In the genomic region with DNA sequence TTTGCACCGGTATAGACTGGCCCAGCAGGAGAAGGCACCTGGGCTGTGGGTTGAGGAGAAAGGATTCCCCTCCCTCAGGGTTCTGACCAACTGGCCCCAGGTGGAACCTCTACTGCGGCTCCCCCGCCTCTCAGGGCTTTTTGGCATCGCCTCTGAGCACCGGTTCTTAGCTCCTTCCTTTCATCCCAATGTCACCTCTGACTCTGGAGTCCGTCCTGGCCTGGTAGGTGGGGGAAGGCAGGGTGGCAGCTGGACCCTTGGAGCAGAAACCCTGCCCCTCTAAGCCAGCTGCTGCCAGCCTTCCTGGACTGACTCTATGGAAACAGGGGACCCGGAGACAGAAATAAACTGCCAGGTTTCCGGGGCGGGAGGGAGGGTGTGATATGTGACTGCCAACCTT, we compare ENCODE assay signal across 12 mouse cellular contexts. TPM values are rescaled to one million over a fixed set of nuclear protein-coding genes. Genes with fewer than 3 reads are reported as not detected.
A peak's percentile ranks its signal among the peaks of the same experiment; 100 is the strongest.
DNase-seq lines count a peak whose midpoint lies in the region; ATAC-seq and TF ChIP-seq lines count a peak whose summit lies in the region.
"Had no signal": no experiment of that assay in that cellular context is flagged by ENCODE, and none has a peak within 500 bp of the region (broad histone marks: within the 10 kb centered on the region; RNA-seq: fewer than 3 reads in every experiment).

No protein-coding gene starts in this region.

- H3K9ac ChIP-seq in hindbrain, embryonic 12.5 days: no peak overlapping the region
- no peak overlapping the region for H3K9ac ChIP-seq in hindbrain, postnatal 0 days (replicated peaks; ENCODE audit: low read length)
- peak overlapping the region; percentile 43; the same call in 1 of the 2 replicates for H3K9ac ChIP-seq in neural tube, embryonic 13.5 days
- H3K9ac ChIP-seq: liver, embryonic 14.5 days had no signal

- no peak overlapping the region for H3K4me3 ChIP-seq in hindbrain, embryonic 12.5 days
- no peak overlapping the region for H3K4me3 ChIP-seq in hindbrain, postnatal 0 days (ENCODE audit: low read length)
- H3K4me3 ChIP-seq in neural tube, embryonic 13.5 days: no peak overlapping the region

- no peaks in the 10 kb centered on the region for H3K36me3 ChIP-seq in hindbrain, embryonic 12.5 days
- no peaks in the 10 kb centered on the region for H3K36me3 ChIP-seq in hindbrain, postnatal 0 days (ENCODE audit: insufficient read depth, low read length)
- no peaks in the 10 kb centered on the region for H3K36me3 ChIP-seq in neural tube, embryonic 13.5 days

- TF ChIP-seq CTCF in hindbrain, postnatal 0 days (IDR thresholded peaks at IDR 0.05; ENCODE audit: low read depth): no peak

- DNase-seq in adrenal gland, adult (ENCODE audit: inconsistent age in 2 of 2, low spot score in 1 of 2): peak; percentile 32 to 65
- DNase-seq in adrenal gland, postnatal 36 days: no peak
- no peak for DNase-seq in hindbrain, postnatal 0 days (ENCODE audit: low spot score)
- no peak for DNase-seq in neural tube, embryonic 10.5 days (ENCODE audit: extremely low spot score, low spot score)
- no peak for DNase-seq in Muller cell, postnatal 12 days (ENCODE audit: inconsistent ontology term)
- no peak for DNase-seq in cerebellum, adult 11 months
- DNase-seq: gastrocnemius, postnatal 10 days had no signal

- no peak overlapping the region for H3K27ac ChIP-seq in hindbrain, embryonic 12.5 days
- H3K27ac ChIP-seq in hindbrain, postnatal 0 days: no peak overlapping the region
- no peak overlapping the region for H3K27ac ChIP-seq in neural tube, embryonic 13.5 days (replicated peaks)
- H3K27ac ChIP-seq: liver, embryonic 14.5 days had no signal

- H3K27me3 ChIP-seq in hindbrain, embryonic 12.5 days: peaks cover 33% of the 10 kb centered on the region
- no peaks in the 10 kb centered on the region for H3K27me3 ChIP-seq in hindbrain, postnatal 0 days (ENCODE audit: insufficient read depth, low read length)
- H3K27me3 ChIP-seq in neural tube, embryonic 13.5 days: peaks cover 30% of the 10 kb centered on the region

- no peaks in the 10 kb centered on the region for H3K9me3 ChIP-seq in hindbrain, embryonic 12.5 days (replicated peaks)
- no peaks in the 10 kb centered on the region for H3K9me3 ChIP-seq in hindbrain, postnatal 0 days (ENCODE audit: low read length)
- no peaks in the 10 kb centered on the region for H3K9me3 ChIP-seq in neural tube, embryonic 13.5 days

- H3K4me2 ChIP-seq in hindbrain, embryonic 12.5 days (replicated peaks): peak overlapping the region; percentile 100; the same call in 1 of the 2 replicates
- no peak overlapping the region for H3K4me2 ChIP-seq in hindbrain, postnatal 0 days (ENCODE audit: low read depth, low read length)
- no peak overlapping the region for H3K4me2 ChIP-seq in neural tube, embryonic 13.5 days

- 29% methylated on average over 9 of the region's 9 CpGs for WGBS in hindbrain, embryonic 12.5 days
- 19% methylated on average over 9 of the region's 9 CpGs for WGBS in hindbrain, postnatal 0 days
- 31% methylated on average over 9 of the region's 9 CpGs for WGBS in neural tube, embryonic 13.5 days

- peaks cover 50% of the 10 kb centered on the region for H3K4me1 ChIP-seq in hindbrain, embryonic 12.5 days
- peaks cover 21% of the 10 kb centered on the region for H3K4me1 ChIP-seq in hindbrain, postnatal 0 days (ENCODE audit: insufficient read depth, low read length)
- peaks cover 63% of the 10 kb centered on the region for H3K4me1 ChIP-seq in neural tube, embryonic 13.5 days (replicated peaks)

- no peak for ATAC-seq in hindbrain, embryonic 12.5 days (ENCODE audit: low FRiP score)
- ATAC-seq in hindbrain, postnatal 0 days: no peak
- no peak for ATAC-seq in neural tube, embryonic 13.5 days (ENCODE audit: low read depth)
- ATAC-seq: activated CD4-positive, CD25-positive, alpha-beta regulatory T cell, adult 4 months; intestine, postnatal 0 days had no signal

RNA-seq across cellular contexts. Expression of a gene that starts 26.2 kb away (rescaled TPM):
- 10 to 100 TPM; 63.7 to 74.1 TPM for total RNA-seq in adrenal gland, postnatal 36 days (2021)
- 12.8 and 15.3 TPM in 2 replicates for polyA plus RNA-seq in hindbrain, embryonic 12.5 days (2016; fragmentation: Nextera tagmentation; extraction: Ambion mirVana)
- total RNA-seq in hindbrain, postnatal 0 days (2014; rRNA removed): 88.2 and 106 TPM in 2 replicates
- polyA plus RNA-seq in hindbrain, postnatal 0 days (2015; fragmentation: Nextera tagmentation; extraction: Ambion mirVana): 9.7 and 10.8 TPM in 2 replicates
- 9.4 and 9.9 TPM in 2 replicates for polyA plus RNA-seq in neural tube, embryonic 13.5 days (2015; fragmentation: Nextera tagmentation; extraction: Ambion mirVana)

Comparison
In these comparisons a context has a peak if more than half of its experiments do, and no peak if none do; other contexts are left out.
1. DNase-seq: peak in adrenal gland, adult (2 of 2); none in adrenal gland, postnatal 36 days (0 of 2), hindbrain, postnatal 0 days (single experiment), neural tube, embryonic 10.5 days (single experiment), Muller cell, postnatal 12 days (single experiment) and cerebellum, adult 11 months (single experiment).